Mouse (Mus musculus) T-helper 1 cell (primary cell): ENCODE data around the gene Olfr1340.

ENCODE experiments used
- in situ Hi-C: fragments of 300-600 bp; cut with MboI, MseI; formaldehyde crosslinking; loops from one replicate; pipeline ENCODE4 v1.15.1; 2025; ENCODE audit warnings: high pct_unique_total_duplicates

The Olfr1340 gene

GRCm38 (mm10) chr4:118719838-118720237 lies at the start of gene Olfr1340:
Gene Olfr1340 (plus strand): TSS chr4:118720138.
- in situ Hi-C loops: no loop called here

GRCm38 (mm10) chr4:118687086-118687485 lies 32.9 kb upstream of the Olfr1340 start:
- in situ Hi-C loops: no loop called here

GRCm38 (mm10) chr4:118692412-118692973 lies 27.4 kb upstream of the Olfr1340 start, which contains the start of gene Olfr1342:
Gene Olfr1342 (minus strand): TSS chr4:118692756.
- in situ Hi-C loops: no loop called here

- in situ Hi-C loops: no loop called here
Measured at GRCm38 (mm10) chr4:118693812-118694211, 26.1 kb upstream of the Olfr1340 start.

GRCm38 (mm10) chr4:118703223-118703622 lies 16.7 kb upstream of the Olfr1340 start, which contains the start of gene Olfr1341:
Gene Olfr1341 (plus strand): TSS chr4:118703523.
- in situ Hi-C loops: no loop called here

GRCm38 (mm10) chr4:118708086-118708485 lies 11.9 kb upstream of the Olfr1340 start:
- in situ Hi-C loops: no loop called here

- in situ Hi-C loops: no loop called here
Measured at GRCm38 (mm10) chr4:118711656-118712055, 8.3 kb upstream of the Olfr1340 start.

GRCm38 (mm10) chr4:118721742-118722483 lies 2.0 kb downstream of the Olfr1340 start:
- in situ Hi-C loops: no loop called here

- in situ Hi-C loops: no loop called here
Measured at GRCm38 (mm10) chr4:118731875-118732274, 11.9 kb downstream of the Olfr1340 start, which contains the start of gene Olfr1339. Gene Olfr1339 (plus strand): TSS chr4:118732175.

- in situ Hi-C loops: no loop called here
Measured at GRCm38 (mm10) chr4:118739574-118739973, 19.6 kb downstream of the Olfr1340 start.

- in situ Hi-C loops: no loop called here
Measured at GRCm38 (mm10) chr4:118740988-118741698, 21.2 kb downstream of the Olfr1340 start.

- in situ Hi-C loops: no loop called here
Measured at GRCm38 (mm10) chr4:118741881-118742280, 21.9 kb downstream of the Olfr1340 start.

GRCm38 (mm10) chr4:118758637-118759036 lies 38.7 kb downstream of the Olfr1340 start, which contains the start of gene Olfr1338:
Gene Olfr1338 (minus strand): TSS chr4:118758737.
- in situ Hi-C loops: no loop called here
